Mouse (Mus musculus): Measurements from ENCODE around the gene Gsta4.
"Not testable (repeated sequence)": the region's sequence is repeated elsewhere in the genome, so short reads cannot be mapped to it uniquely, and the experiment has no call there.

Gene Gsta4

GRCm38 (mm10) chr9:78230461-78230860 lies 47.9 kb downstream of the Gsta4 start, which contains the start of gene Gsta1:
TSS of gene Gsta1 (plus strand) at chr9:78230656.
- DNase-seq (ENCODE audit: low spot score in 2 of 2) = not testable (repeated sequence)

GRCm38 (mm10) chr9:78233121-78233695 lies 50.6 kb downstream of the Gsta4 start:
- DNase-seq (ENCODE audit: low spot score in 2 of 2) = not testable (repeated sequence)

- not testable (repeated sequence) for DNase-seq (ENCODE audit: low spot score in 2 of 2)
These were observed 73.3 kb downstream of the Gsta4 start for GRCm38 (mm10) chr9:78255683-78256470.

GRCm38 (mm10) chr9:78256914-78257313 lies 74.3 kb downstream of the Gsta4 start, which contains the start of gene Gm3776:
TSS of gene Gm3776 (plus strand) at chr9:78257129.
- DNase-seq (ENCODE audit: low spot score in 2 of 2) = not testable (repeated sequence)

Data from cerebellum, postnatal 4 days (tissue).